Mouse (Mus musculus) liver, embryonic 14.5 days (tissue): ENCODE data around the gene Fam129a.

Source experiments
- CTCF ChIP-seq: IDR thresholded peaks from 2 replicates; pipeline ENCODE4 v1.5.1; 2016; ENCODE audit warnings: antibody characterized with exemption, low read depth, control low read depth
- EP300 ChIP-seq: IDR thresholded peaks from 2 replicates; pipeline ENCODE4 v1.6.1; 2016; ENCODE audit warnings: antibody characterized with exemption, low read depth

GRCm38 (mm10) chr1:151598876-151599275 is 27.9 kb downstream of the Fam129a start:
- no peak for TF ChIP-seq CTCF
- TF ChIP-seq EP300, result no peak
